Mouse (Mus musculus): ENCODE data around the gene Hecw2. TPM values are rescaled to one million over a fixed set of nuclear protein-coding genes. Genes with fewer than 3 reads are reported as not detected.
A peak's percentile ranks its signal among the peaks of the same experiment; 100 is the strongest.

Gene Hecw2
- polyA plus RNA-seq, 2 experiments: 2.2 to 2.8 TPM

- no peak overlapping the region for H3K4me2 ChIP-seq (replicated peaks; ENCODE audit: low read depth, low read length, severe bottlenecking)
- no peak overlapping the region for H3K4me3 ChIP-seq (replicated peaks; ENCODE audit: low read length)
- DNase-seq (ENCODE audit: low spot score) (no peak), ATAC-seq (ENCODE audit: low FRiP score, low read depth) (no peak)
- no peak overlapping the region for H3K27ac ChIP-seq (replicated peaks; ENCODE audit: low read depth, low read length)
- no peaks in the 10 kb centered on the region for H3K9me3 ChIP-seq (ENCODE audit: control insufficient read depth, low read length)
- no peaks in the 10 kb centered on the region for H3K27me3 ChIP-seq (ENCODE audit: control insufficient read depth, insufficient read depth, low read length)
- H3K4me1 ChIP-seq (ENCODE audit: control insufficient read depth, insufficient read depth, low read length): no peaks in the 10 kb centered on the region
- no peak overlapping the region for H3K9ac ChIP-seq (ENCODE audit: low read depth, low read length, severe bottlenecking)
- TF ChIP-seq POLR2A (IDR thresholded peaks at IDR 0.05; ENCODE audit: borderline replicate concordance, extremely low read depth, insufficient read depth, insufficient read length): no peak
- 84% methylated on average over 2 of the region's 2 CpGs for WGBS
- no peaks in the 10 kb centered on the region; the same call in 1 of the 2 replicates for H3K36me3 ChIP-seq (ENCODE audit: control insufficient read depth, insufficient read depth, low read length)
These were observed 348.2 kb downstream of the Hecw2 start for GRCm38 (mm10) chr1:53846665-53847237.

- H3K9me3 ChIP-seq (ENCODE audit: control insufficient read depth, low read length): no peaks in the 10 kb centered on the region
- no peak overlapping the region for H3K4me2 ChIP-seq (replicated peaks; ENCODE audit: low read depth, low read length, severe bottlenecking)
- H3K4me1 ChIP-seq (ENCODE audit: control insufficient read depth, insufficient read depth, low read length): no peaks in the 10 kb centered on the region
- H3K36me3 ChIP-seq (ENCODE audit: control insufficient read depth, insufficient read depth, low read length): no peaks in the 10 kb centered on the region; the same call in 1 of the 2 replicates
- no peak overlapping the region for H3K9ac ChIP-seq (ENCODE audit: low read depth, low read length, severe bottlenecking)
- DNase-seq (ENCODE audit: low spot score) (peak; percentile 36), ATAC-seq (ENCODE audit: low FRiP score, low read depth) (no peak)
- no peak overlapping the region for H3K4me3 ChIP-seq (replicated peaks; ENCODE audit: low read length)
- H3K27me3 ChIP-seq (ENCODE audit: control insufficient read depth, insufficient read depth, low read length): no peaks in the 10 kb centered on the region
- WGBS: 73% methylated on average over 8 of the region's 8 CpGs
- TF ChIP-seq POLR2A (IDR thresholded peaks at IDR 0.05; ENCODE audit: borderline replicate concordance, extremely low read depth, insufficient read depth, insufficient read length): no peak
- no peak overlapping the region for H3K27ac ChIP-seq (replicated peaks; ENCODE audit: low read depth, low read length)
These were observed 349.1 kb downstream of the Hecw2 start for GRCm38 (mm10) chr1:53845854-53846253.

GRCm38 (mm10) chr1:53844914-53845612 is 349.9 kb downstream of the Hecw2 start:
- Histone ChIP-seq H3K27me3 (ENCODE audit: control insufficient read depth, insufficient read depth, low read length) (no peaks in the 10 kb centered on the region), H3K27ac (replicated peaks; ENCODE audit: low read depth, low read length) (no peak overlapping the region), H3K4me2 (replicated peaks; ENCODE audit: low read depth, low read length, severe bottlenecking) (no peak overlapping the region), H3K9me3 (ENCODE audit: control insufficient read depth, low read length) (no peaks in the 10 kb centered on the region), H3K4me1 (ENCODE audit: control insufficient read depth, insufficient read depth, low read length) (no peaks in the 10 kb centered on the region), H3K36me3 (ENCODE audit: control insufficient read depth, insufficient read depth, low read length) (no peaks in the 10 kb centered on the region), H3K9ac (ENCODE audit: low read depth, low read length, severe bottlenecking) (no peak overlapping the region), H3K4me3 (replicated peaks; ENCODE audit: low read length) (no peak overlapping the region)
- ATAC-seq (ENCODE audit: low FRiP score, low read depth): no peak
- no peak for TF ChIP-seq POLR2A (IDR thresholded peaks at IDR 0.05; ENCODE audit: borderline replicate concordance, extremely low read depth, insufficient read depth, insufficient read length)
- DNase-seq (ENCODE audit: low spot score): no peak
- 77% methylated on average over 5 of the region's 5 CpGs for WGBS

GRCm38 (mm10) chr1:53844122-53844913 is 350.6 kb downstream of the Hecw2 start:
- no peaks in the 10 kb centered on the region for H3K36me3 ChIP-seq (ENCODE audit: control insufficient read depth, insufficient read depth, low read length)
- no peak for TF ChIP-seq POLR2A (IDR thresholded peaks at IDR 0.05; ENCODE audit: borderline replicate concordance, extremely low read depth, insufficient read depth, insufficient read length)
- no peak for DNase-seq (ENCODE audit: low spot score)
- no peaks in the 10 kb centered on the region for H3K4me1 ChIP-seq (ENCODE audit: control insufficient read depth, insufficient read depth, low read length)
- no peaks in the 10 kb centered on the region for H3K27me3 ChIP-seq (ENCODE audit: control insufficient read depth, insufficient read depth, low read length)
- no peaks in the 10 kb centered on the region for H3K9me3 ChIP-seq (ENCODE audit: control insufficient read depth, low read length)
- ATAC-seq (ENCODE audit: low FRiP score, low read depth): no peak
- no peak overlapping the region for H3K27ac ChIP-seq (replicated peaks; ENCODE audit: low read depth, low read length)
- no peak overlapping the region for H3K9ac ChIP-seq (ENCODE audit: low read depth, low read length, severe bottlenecking)
- 79% methylated on average over 8 of the region's 8 CpGs for WGBS
- H3K4me2 ChIP-seq (replicated peaks; ENCODE audit: low read depth, low read length, severe bottlenecking): no peak overlapping the region
- no peak overlapping the region for H3K4me3 ChIP-seq (replicated peaks; ENCODE audit: low read length)

GRCm38 (mm10) chr1:53843051-53843450 is 351.9 kb downstream of the Hecw2 start:
- WGBS: 80% methylated on average over 3 of the region's 3 CpGs

More at GRCm38 (mm10) chr1:53843051-53843450, 351.9 kb downstream of the Hecw2 start:
- H3K27me3 ChIP-seq (ENCODE audit: control insufficient read depth, insufficient read depth, low read length): no peaks in the 10 kb centered on the region
- no peak overlapping the region for H3K9ac ChIP-seq (ENCODE audit: low read depth, low read length, severe bottlenecking)
- H3K4me1 ChIP-seq (ENCODE audit: control insufficient read depth, insufficient read depth, low read length): no peaks in the 10 kb centered on the region
- ATAC-seq (ENCODE audit: low FRiP score, low read depth) (no peak), DNase-seq (ENCODE audit: low spot score) (no peak)
- H3K36me3 ChIP-seq (ENCODE audit: control insufficient read depth, insufficient read depth, low read length): no peaks in the 10 kb centered on the region; the same call in 1 of the 2 replicates
- H3K4me3 ChIP-seq (replicated peaks; ENCODE audit: low read length): no peak overlapping the region
- no peak for TF ChIP-seq POLR2A (IDR thresholded peaks at IDR 0.05; ENCODE audit: borderline replicate concordance, extremely low read depth, insufficient read depth, insufficient read length)
- H3K4me2 ChIP-seq (replicated peaks; ENCODE audit: low read depth, low read length, severe bottlenecking): no peak overlapping the region
- H3K9me3 ChIP-seq (ENCODE audit: control insufficient read depth, low read length): no peaks in the 10 kb centered on the region
- H3K27ac ChIP-seq (replicated peaks; ENCODE audit: low read depth, low read length): no peak overlapping the region

Measured in limb, embryonic 14.5 days (tissue).